Mouse (Mus musculus) midbrain, embryonic 10.5 days (tissue): ENCODE data around the gene Cdhr2. TPM values are rescaled to one million over a fixed set of nuclear protein-coding genes. Genes with fewer than 3 reads are reported as not detected.

ENCODE experiments used
- DNase-seq: peaks from one replicate; pipeline ENCODE4 v3.0.0-alpha.2; 2017; ENCODE audit warnings: low spot score
- H3K27ac ChIP-seq: fragments of 300-500 bp; sonication (generic); replicated peaks from 2 replicates; pipeline ENCODE4 v1.5.1; 2016; ENCODE audit warnings: mild to moderate bottlenecking
- H3K27me3 ChIP-seq: fragments of 300-500 bp; sonication (generic); 2 replicates; pipeline ENCODE4 v1.6.1; 2016; ENCODE audit warnings: low read depth, mild to moderate bottlenecking; ENCODE audit not compliant: poor library complexity, severe bottlenecking
- H3K36me3 ChIP-seq: fragments of 300-500 bp; sonication (generic); 2 replicates; pipeline ENCODE4 v1.6.1; 2016; ENCODE audit warnings: mild to moderate bottlenecking, moderate library complexity
- H3K4me1 ChIP-seq: fragments of 300-500 bp; sonication (generic); 2 replicates; pipeline ENCODE4 v1.6.1; 2016
- H3K4me3 ChIP-seq: fragments of 300-500 bp; sonication (generic); 2 replicates; pipeline ENCODE4 v1.5.1; 2016; ENCODE audit warnings: mild to moderate bottlenecking, moderate library complexity
- H3K9me3 ChIP-seq: fragments of 300-500 bp; sonication (generic); replicated peaks from 2 replicates; pipeline ENCODE4 v1.6.1; 2016; ENCODE audit warnings: mild to moderate bottlenecking
- WGBS: fragments of 180-500 bp; shearing (Covaris S2); methylation state at CpG from one replicate; pipeline ENCODE4 v1.1.7; 2016; 5-methylcytosine and 5-hydroxymethylcytosine counted together
- polyA plus RNA-seq: library from polyadenylated mRNA; unstranded; fragments of >200 nt; fragmentation: Nextera tagmentation; extraction: Ambion mirVana; gene quantifications from 2 replicates; pipeline ENCODE4 v1.2.1, GENCODE M21; 2016

Gene Cdhr2
- polyA plus RNA-seq, 1 experiment from 2014 or later = not detected

GRCm38 (mm10) chr13:54684140-54684896 lies 16.9 kb upstream of the Cdhr2 start:
- Histone ChIP-seq H3K36me3 (peaks cover 63% of the 10 kb centered on the region), H3K27ac (0 out of 2 replicates have a peak overlapping the region, but pooled peaks have one; percentile 99), H3K9me3 (no peaks in the 10 kb centered on the region), H3K4me1 (peaks cover 41% of the 10 kb centered on the region), H3K27me3 (no peaks in the 10 kb centered on the region), H3K4me3 (peak overlapping the region; percentile 81; the same call in 1 of the 2 replicates)
- DNase-seq = no peak
- 74% methylated on average over 3 of the region's 3 CpGs for WGBS

GRCm38 (mm10) chr13:54685174-54685573 lies 16.1 kb upstream of the Cdhr2 start:
- H3K4me3 ChIP-seq = peak overlapping the region; percentile 81
- H3K4me1 ChIP-seq = peaks cover 43% of the 10 kb centered on the region
- no peaks in the 10 kb centered on the region for H3K27me3 ChIP-seq
- H3K27ac ChIP-seq = peak overlapping the region; percentile 99; the same call in 1 of the 2 replicates
- H3K9me3 ChIP-seq = no peaks in the 10 kb centered on the region
- peaks cover 54% of the 10 kb centered on the region for H3K36me3 ChIP-seq
- 49% methylated on average over 2 of the region's 2 CpGs for WGBS
- peak; percentile 61 for DNase-seq

DNA sequence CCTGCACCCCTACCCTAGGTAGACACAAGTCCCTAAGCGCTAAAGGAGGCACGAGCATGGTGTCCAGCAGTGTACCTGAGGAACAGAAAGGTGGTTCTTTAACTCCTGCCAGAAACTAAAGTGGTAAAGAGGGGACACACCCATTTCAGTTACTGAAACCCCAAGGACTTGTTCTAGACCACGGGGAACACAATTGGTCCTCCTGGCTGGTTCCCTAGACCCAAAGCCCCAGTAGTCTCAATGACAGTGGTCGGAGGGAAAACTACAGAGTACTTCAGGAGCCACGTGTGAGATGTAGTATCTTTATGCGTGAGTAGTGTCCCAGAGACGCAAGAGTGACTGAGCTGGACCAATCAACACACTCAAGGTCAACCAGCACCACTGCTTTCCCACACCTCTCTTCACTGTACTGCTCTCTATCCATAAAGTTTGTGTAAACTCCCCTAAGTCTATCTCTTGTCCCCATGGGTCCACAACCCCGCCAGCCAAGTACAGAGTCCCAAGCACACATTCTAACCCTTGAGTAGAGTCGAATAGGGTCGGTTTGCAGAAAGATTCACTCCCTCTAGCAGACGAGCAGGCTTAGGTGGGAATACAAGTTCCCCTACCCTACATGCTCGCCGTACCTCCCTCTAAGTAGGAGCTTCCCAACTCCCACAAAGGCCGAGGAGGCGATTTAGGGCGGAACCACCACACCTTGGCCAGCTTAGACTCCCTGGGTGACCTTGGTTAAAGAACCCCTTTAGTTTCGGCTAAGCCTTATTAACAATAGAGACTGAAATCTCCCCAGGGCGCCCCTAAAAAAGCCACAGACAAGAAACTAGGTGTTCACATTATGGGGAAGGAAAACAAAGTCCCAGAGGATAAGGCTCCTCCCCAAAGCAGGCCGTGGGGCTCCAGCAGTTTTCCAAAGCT lies 14.9 kb upstream of the Cdhr2 start:
- Histone ChIP-seq H3K27ac (peak overlapping the region; percentile 99), H3K27me3 (no peaks in the 10 kb centered on the region), H3K36me3 (peaks cover 42% of the 10 kb centered on the region), H3K4me3 (peak overlapping the region; percentile 81), H3K4me1 (peaks cover 54% of the 10 kb centered on the region), H3K9me3 (no peaks in the 10 kb centered on the region)
- WGBS = 9% methylated on average over 19 of the region's 19 CpGs
- no peak for DNase-seq

DNA sequence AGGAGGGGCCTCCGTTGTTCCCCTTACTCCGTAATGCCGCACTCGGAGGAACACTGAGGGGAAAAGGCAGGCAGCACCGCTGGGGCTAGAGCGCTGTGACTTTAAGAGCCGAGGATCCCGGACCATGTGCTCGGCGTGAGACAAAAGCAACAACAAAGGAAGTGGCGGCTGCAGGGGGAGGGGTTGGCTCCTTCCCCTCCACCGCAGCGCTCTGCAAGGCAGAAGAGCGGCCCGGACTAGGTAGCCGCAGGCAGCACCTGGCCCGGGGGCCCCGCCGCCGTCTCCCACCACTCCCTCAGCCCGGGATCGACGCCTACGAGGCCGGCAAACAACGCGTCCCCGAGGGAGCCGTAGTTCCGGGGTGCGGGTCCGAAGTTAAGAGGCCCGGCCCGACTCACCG lies 14.2 kb upstream of the Cdhr2 start:
- peak; percentile 84 for DNase-seq
- WGBS = under 1% methylated on average over 35 of the region's 35 CpGs
- Histone ChIP-seq H3K27ac (peak overlapping the region; percentile 99), H3K4me3 (peak overlapping the region; percentile 81), H3K4me1 (peaks cover 61% of the 10 kb centered on the region), H3K36me3 (peaks cover 35% of the 10 kb centered on the region), H3K9me3 (no peaks in the 10 kb centered on the region), H3K27me3 (no peaks in the 10 kb centered on the region)

GRCm38 (mm10) chr13:54687575-54688424 lies 13.5 kb upstream of the Cdhr2 start:
- WGBS = under 1% methylated on average over 82 of the region's 82 CpGs
- DNase-seq = peak; percentile 98
- peak overlapping the region; percentile 99 for H3K27ac ChIP-seq
- H3K36me3 ChIP-seq = peaks cover 28% of the 10 kb centered on the region
- H3K27me3 ChIP-seq = no peaks in the 10 kb centered on the region
- H3K9me3 ChIP-seq = no peaks in the 10 kb centered on the region
- H3K4me1 ChIP-seq = peaks cover 68% of the 10 kb centered on the region
- H3K4me3 ChIP-seq = peak overlapping the region; percentile 81

DNA sequence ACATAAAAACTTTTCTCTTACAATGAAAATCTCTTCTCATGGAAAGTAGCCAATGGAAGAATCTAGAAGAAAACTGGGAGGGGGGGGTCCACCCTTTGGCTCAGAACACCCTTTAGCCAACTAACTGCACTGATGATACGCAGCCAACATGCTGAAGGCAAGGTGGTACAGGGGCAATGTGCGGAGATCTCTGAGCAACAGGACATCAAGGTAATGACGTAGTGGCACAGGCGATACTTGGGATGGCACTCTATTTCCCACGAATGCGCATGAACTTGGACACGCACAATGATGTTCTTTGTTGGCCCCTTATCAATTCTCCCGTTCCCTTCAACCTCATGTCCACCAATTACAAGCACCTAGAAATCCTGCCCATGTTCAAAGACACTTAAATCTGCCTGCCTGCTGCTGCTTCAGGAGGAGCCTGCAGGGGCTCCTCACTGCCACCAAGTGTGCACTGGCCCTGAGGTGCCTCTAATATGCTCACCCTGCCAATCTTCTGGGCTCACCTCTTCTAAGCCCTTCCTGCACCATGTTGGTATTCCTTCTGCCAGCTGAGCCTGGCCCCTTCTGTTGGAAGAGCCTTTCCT lies 11.0 kb upstream of the Cdhr2 start:
- DNase-seq = no peak
- no peaks in the 10 kb centered on the region for H3K27me3 ChIP-seq
- peaks cover 3% of the 10 kb centered on the region for H3K36me3 ChIP-seq
- H3K4me3 ChIP-seq = 0 out of 2 replicates have a peak overlapping the region, but pooled peaks have one; percentile 16
- no peak overlapping the region for H3K27ac ChIP-seq
- WGBS = 98% methylated on average over 8 of the region's 8 CpGs
- H3K4me1 ChIP-seq = peaks cover 63% of the 10 kb centered on the region
- H3K9me3 ChIP-seq = no peaks in the 10 kb centered on the region

GRCm38 (mm10) chr13:54691737-54692136 lies 9.5 kb upstream of the Cdhr2 start:
- Histone ChIP-seq H3K36me3 (no peaks in the 10 kb centered on the region), H3K4me3 (peak overlapping the region; percentile 98; the same call in 1 of the 2 replicates)
- DNase-seq = no peak

GRCm38 (mm10) chr13:54692711-54693557 lies 8.3 kb upstream of the Cdhr2 start:
- no peaks in the 10 kb centered on the region for H3K9me3 ChIP-seq
- no peaks in the 10 kb centered on the region for H3K36me3 ChIP-seq
- H3K27me3 ChIP-seq = no peaks in the 10 kb centered on the region
- peak overlapping the region; percentile 98 for H3K4me3 ChIP-seq
- no peak for DNase-seq
- H3K27ac ChIP-seq = peak overlapping the region; percentile 95
- H3K4me1 ChIP-seq = peaks cover 50% of the 10 kb centered on the region
- 17% methylated on average over 21 of the region's 21 CpGs for WGBS

More at GRCm38 (mm10) chr13:54691737-54692136, 9.5 kb upstream of the Cdhr2 start:
- H3K9me3 ChIP-seq = no peaks in the 10 kb centered on the region
- H3K4me1 ChIP-seq = peaks cover 50% of the 10 kb centered on the region
- H3K27me3 ChIP-seq = no peaks in the 10 kb centered on the region
- H3K27ac ChIP-seq = no peak overlapping the region

DNA sequence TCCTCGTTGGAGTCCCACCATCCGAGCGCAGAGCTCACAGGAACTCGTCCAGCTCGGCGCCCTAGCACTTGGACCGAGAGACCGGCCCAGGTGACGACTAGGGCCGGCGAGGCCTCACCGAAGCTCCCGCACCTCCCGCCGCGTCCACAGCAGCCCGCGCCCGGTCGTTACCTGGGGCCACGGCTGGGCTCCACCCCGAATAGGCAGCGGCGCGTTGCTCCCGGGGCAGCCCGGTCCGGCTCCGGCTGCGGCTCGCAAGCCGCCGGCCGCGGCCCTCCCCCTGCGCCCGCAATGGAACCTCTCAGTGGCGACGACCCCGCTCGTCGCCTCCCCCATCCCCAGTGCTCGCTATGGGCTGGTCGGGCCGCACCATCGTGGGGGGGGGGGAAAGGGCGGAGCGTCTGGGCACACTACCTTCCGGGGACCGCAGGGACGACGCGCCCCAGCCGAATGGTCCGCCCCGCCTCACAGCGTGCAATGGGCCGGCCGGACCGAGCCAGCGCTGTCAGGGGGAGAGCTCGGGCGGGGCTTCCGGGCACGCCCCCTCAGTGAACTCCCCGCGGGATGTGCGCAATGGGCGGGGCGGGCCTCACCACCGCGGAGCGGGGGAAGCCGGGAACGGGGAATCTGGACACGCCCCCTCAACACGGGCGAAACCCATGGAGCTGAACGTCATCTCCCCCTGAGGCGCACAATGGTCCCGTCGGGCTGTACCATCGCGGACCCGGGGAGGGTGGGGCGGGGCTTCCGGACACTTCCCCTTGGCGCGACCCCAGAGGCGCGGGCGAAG lies 7.5 kb upstream of the Cdhr2 start, which contains the start of gene Rnf44:
Rnf44 (minus strand) TSS at position 350 of the 790 bp plus-strand sequence.
- WGBS = 0% methylated on average over 91 of the region's 92 CpGs
- no peaks in the 10 kb centered on the region for H3K27me3 ChIP-seq
- H3K9me3 ChIP-seq = no peaks in the 10 kb centered on the region
- DNase-seq = peak; percentile 99
- H3K4me1 ChIP-seq = peaks cover 42% of the 10 kb centered on the region
- H3K27ac ChIP-seq = peak within 1 kb of the TSS; percentile 95
- H3K4me3 ChIP-seq = peak within 1 kb of the TSS; percentile 98
- no peaks in the 10 kb centered on the region for H3K36me3 ChIP-seq

- Histone ChIP-seq H3K4me1 (peaks cover 38% of the 10 kb centered on the region), H3K27me3 (no peaks in the 10 kb centered on the region), H3K27ac (peak overlapping the region; percentile 95), H3K9me3 (no peaks in the 10 kb centered on the region), H3K4me3 (peak overlapping the region; percentile 98), H3K36me3 (no peaks in the 10 kb centered on the region)
- DNase-seq = no peak
- WGBS = 19% methylated on average over 26 of the region's 26 CpGs
These were observed 6.8 kb upstream of the Cdhr2 start for GRCm38 (mm10) chr13:54694348-54695060.
